ENCODE assay signal across 27 mouse cellular contexts in the genomic region with DNA sequence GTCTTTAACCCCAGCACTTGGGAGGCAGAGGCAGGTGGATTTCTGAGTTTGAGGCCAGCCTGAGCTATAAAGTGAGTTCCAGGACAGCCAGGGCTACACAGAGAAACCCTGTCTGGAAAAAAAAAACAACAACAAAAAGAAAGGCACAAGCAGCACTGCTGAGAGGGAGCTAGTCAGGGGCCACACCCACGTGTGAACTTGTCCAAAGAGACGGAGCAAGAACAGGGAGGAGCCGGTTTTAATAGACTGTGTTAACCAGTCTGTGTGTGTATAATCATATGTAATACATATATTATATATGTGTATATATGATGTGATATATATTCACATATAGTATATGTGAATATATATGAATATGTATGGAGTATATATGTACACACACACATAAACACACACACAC.
"Had no signal": no experiment of that assay in that cellular context is flagged by ENCODE, and none has a peak within 500 bp of the region (broad histone marks: within the 10 kb centered on the region; RNA-seq: fewer than 3 reads in every experiment).

No protein-coding gene starts in this region.

- H3K9me3 ChIP-seq: embryonic facial prominence, embryonic 10.5 days; embryonic facial prominence, embryonic 12.5 days; embryonic facial prominence, embryonic 13.5 days; embryonic facial prominence, embryonic 15.5 days; forebrain, embryonic 10.5 days; forebrain, embryonic 12.5 days; forebrain, embryonic 13.5 days; forebrain, embryonic 15.5 days had no signal

- H3K9ac ChIP-seq: embryonic facial prominence, embryonic 12.5 days; embryonic facial prominence, embryonic 13.5 days; embryonic facial prominence, embryonic 15.5 days; forebrain, embryonic 12.5 days; forebrain, embryonic 13.5 days; forebrain, embryonic 15.5 days; forebrain, postnatal 0 days had no signal

- ATAC-seq: forebrain, embryonic 13.5 days; forebrain, embryonic 14.5 days; forebrain, embryonic 15.5 days; forebrain, embryonic 16.5 days; forebrain, postnatal 0 days had no signal

- DNase-seq: cerebellum, adult 8-10 months; cerebellum, adult 9-10 months; cerebellum, adult 9-11 months; cerebellum, postnatal 10 days; cerebellum, postnatal 14 days; cerebellum, postnatal 25 days; cerebellum, postnatal 36 days; embryo, embryonic 11 days; forebrain, postnatal 0 days; gastrocnemius, adult 2 months; gastrocnemius, postnatal 10 days; gastrocnemius, postnatal 14 days; gastrocnemius, postnatal 25 days; gastrocnemius, postnatal 36 days; heart, adult 18-20 months; heart, adult 2 months had no signal

- H3K36me3 ChIP-seq: embryonic facial prominence, embryonic 10.5 days; embryonic facial prominence, embryonic 12.5 days; embryonic facial prominence, embryonic 13.5 days; embryonic facial prominence, embryonic 15.5 days; forebrain, embryonic 10.5 days; forebrain, embryonic 12.5 days; forebrain, embryonic 15.5 days had no signal

- H3K4me1 ChIP-seq: embryonic facial prominence, embryonic 12.5 days; embryonic facial prominence, embryonic 13.5 days; embryonic facial prominence, embryonic 15.5 days had no signal

- H3K4me3 ChIP-seq: embryonic facial prominence, embryonic 10.5 days; embryonic facial prominence, embryonic 12.5 days; embryonic facial prominence, embryonic 13.5 days; embryonic facial prominence, embryonic 15.5 days; erythroblast, embryonic 14.5 days; forebrain, embryonic 10.5 days; forebrain, embryonic 12.5 days; forebrain, embryonic 13.5 days; forebrain, embryonic 15.5 days; gastrocnemius, adult 2 months; heart, adult 2 months had no signal

- H3K4me2 ChIP-seq: embryonic facial prominence, embryonic 12.5 days; embryonic facial prominence, embryonic 13.5 days; embryonic facial prominence, embryonic 15.5 days; forebrain, embryonic 12.5 days; forebrain, embryonic 13.5 days; forebrain, embryonic 15.5 days had no signal

- H3K27ac ChIP-seq: embryonic facial prominence, embryonic 12.5 days; embryonic facial prominence, embryonic 13.5 days; embryonic facial prominence, embryonic 15.5 days; forebrain, embryonic 12.5 days; forebrain, embryonic 13.5 days; forebrain, embryonic 15.5 days; gastrocnemius, adult 2 months; heart, adult 2 months had no signal

- H3K27me3 ChIP-seq: embryonic facial prominence, embryonic 12.5 days; embryonic facial prominence, embryonic 13.5 days; embryonic facial prominence, embryonic 15.5 days; forebrain, embryonic 13.5 days; forebrain, embryonic 15.5 days had no signal
